Mouse (Mus musculus) lung, adult 2 months (tissue): ENCODE data around the gene Nek10. TPM values are rescaled to one million over a fixed set of nuclear protein-coding genes. Genes with fewer than 3 reads are reported as not detected.
"Not testable (repeated sequence)": the region's sequence is repeated elsewhere in the genome, so short reads cannot be mapped to it uniquely, and the experiment has no call there.

Experiments used
- DNase-seq: peaks from one replicate; pipeline ENCODE4 v3.0.0; 2022
- H3K4me1 ChIP-seq: fragments of 200-500 bp; 2 replicates; pipeline ENCODE4 v1.6.1; 2011; ENCODE audit warnings: low read length; ENCODE audit not compliant: control insufficient read depth, insufficient read depth
- H3K4me3 ChIP-seq: fragments of 200-500 bp; replicated peaks from 2 replicates; pipeline ENCODE3; 2011; ENCODE audit warnings: low read depth, mild to moderate bottlenecking, control low read depth, low read length; ENCODE audit errors: extremely low read depth
- CTCF ChIP-seq: fragments of 200-500 bp; IDR thresholded peaks from 2 replicates; pipeline ENCODE4 v1.5.1; 2011; ENCODE audit warnings: mild to moderate bottlenecking, low read length, control low read depth; ENCODE audit not compliant: insufficient read depth
- POLR2A ChIP-seq: fragments of 200-500 bp; IDR thresholded peaks from 2 replicates; pipeline ENCODE4 v1.6.1; 2011; ENCODE audit warnings: low read depth, mild to moderate bottlenecking, control low read depth, low read length, borderline replicate concordance; ENCODE audit errors: extremely low read depth
- WGBS: fragments of 180-500 bp; shearing (Covaris S2); methylation state at CpG from one replicate; pipeline ENCODE4 v1.1.7; 2018; 5-methylcytosine and 5-hydroxymethylcytosine counted together
- polyA plus RNA-seq: library from polyadenylated mRNA; depleted of rRNA; stranded (reverse); fragments of >200 nt; gene quantifications from 2 replicates; pipeline ENCODE4 v1.2.3, GENCODE M21; 2012; rRNA removed

Gene Nek10
- polyA plus RNA-seq = 0.26 and 0.36 TPM in 2 replicates

- not testable (repeated sequence) for H3K4me3 ChIP-seq, DNase-seq, H3K4me1 ChIP-seq
- WGBS = 78% methylated on average over 2 of the region's 2 CpGs
Observed at GRCm38 (mm10) chr14:14803115-14803514, at the start of gene Nek10. Gene Nek10 (plus strand): TSS chr14:14803415.

GRCm38 (mm10) chr14:14781169-14781568 lies 22.0 kb upstream of the Nek10 start:
- TF ChIP-seq CTCF (no peak), POLR2A (no peak)
- Histone ChIP-seq H3K4me1 (no peaks in the 10 kb centered on the region), H3K4me3 (no peak overlapping the region)
- no peak for DNase-seq
- WGBS = 96% methylated on average over 2 of the region's 2 CpGs

- no peaks in the 10 kb centered on the region for H3K4me1 ChIP-seq
- TF ChIP-seq CTCF = no peak
- 83% methylated on average over 1 of the region's 1 CpGs for WGBS
- no peak for DNase-seq
- no peak overlapping the region for H3K4me3 ChIP-seq
Observed at GRCm38 (mm10) chr14:14784223-14784622, 19.0 kb upstream of the Nek10 start.

GRCm38 (mm10) chr14:14786979-14787378 lies 16.2 kb upstream of the Nek10 start:
- no peak for DNase-seq
- no peak for TF ChIP-seq POLR2A
- TF ChIP-seq CTCF = no peak
- WGBS = 97% methylated on average over 1 of the region's 1 CpGs
- Histone ChIP-seq H3K4me3 (no peak overlapping the region), H3K4me1 (no peaks in the 10 kb centered on the region)

GRCm38 (mm10) chr14:14789840-14790470 lies 13.3 kb upstream of the Nek10 start:
- TF ChIP-seq POLR2A (no peak), CTCF (no peak)
- no peak for DNase-seq
- no peak overlapping the region for H3K4me3 ChIP-seq
- 82% methylated on average over 4 of the region's 4 CpGs for WGBS
- H3K4me1 ChIP-seq = no peaks in the 10 kb centered on the region

- TF ChIP-seq CTCF (no peak), POLR2A (no peak)
- no peak for DNase-seq
- Histone ChIP-seq H3K4me3 (no peak overlapping the region), H3K4me1 (no peaks in the 10 kb centered on the region; the same call in 1 of the 2 replicates)
- WGBS = 36% methylated on average over 5 of the region's 5 CpGs
Observed at GRCm38 (mm10) chr14:14799861-14800260, 3.4 kb upstream of the Nek10 start.

GRCm38 (mm10) chr14:14800332-14800731 lies 2.9 kb upstream of the Nek10 start:
- no peak for DNase-seq
- whole genome bisulfite sequencing = 81% methylated on average over 4 of the region's 4 CpGs
- TF ChIP-seq CTCF = no peak
- no peak for TF ChIP-seq POLR2A
- H3K4me3 ChIP-seq = no peak overlapping the region
- H3K4me1 ChIP-seq = no peaks in the 10 kb centered on the region; the same call in 1 of the 2 replicates

- TF ChIP-seq POLR2A = no peak
- TF ChIP-seq CTCF = no peak
- H3K4me1 ChIP-seq = no peaks in the 10 kb centered on the region; the same call in 1 of the 2 replicates
- 86% methylated on average over 3 of the region's 3 CpGs for WGBS
- DNase-seq = no peak
- H3K4me3 ChIP-seq = no peak overlapping the region
Observed at GRCm38 (mm10) chr14:14800810-14801209, 2.4 kb upstream of the Nek10 start.

GRCm38 (mm10) chr14:14803921-14804517 lies 804 bp downstream of the Nek10 start:
- WGBS = 24% methylated on average over 10 of the region's 10 CpGs

GRCm38 (mm10) chr14:14804518-14805212 lies 1.4 kb downstream of the Nek10 start:
- Histone ChIP-seq H3K4me1 (no peaks in the 10 kb centered on the region), H3K4me3 (no peak overlapping the region)
- no peak for DNase-seq
- TF ChIP-seq CTCF (no peak), POLR2A (no peak)
- 64% methylated on average over 5 of the region's 5 CpGs for WGBS

More at GRCm38 (mm10) chr14:14803921-14804517, 804 bp downstream of the Nek10 start:
- no peaks in the 10 kb centered on the region for H3K4me1 ChIP-seq
- DNase-seq = no peak
- H3K4me3 ChIP-seq = no peak overlapping the region
- TF ChIP-seq POLR2A (no peak), CTCF (no peak)
